Mouse (Mus musculus): ENCODE results near the gene E330034G19Rik. TPM values are rescaled to one million over a fixed set of nuclear protein-coding genes. Genes with fewer than 3 reads are reported as not detected.
A peak's percentile ranks its signal among the peaks of the same experiment; 100 is the strongest.

The E330034G19Rik gene
- polyA plus RNA-seq (2012; rRNA removed), result 0.10 and 0.11 TPM in 2 replicates

DNA sequence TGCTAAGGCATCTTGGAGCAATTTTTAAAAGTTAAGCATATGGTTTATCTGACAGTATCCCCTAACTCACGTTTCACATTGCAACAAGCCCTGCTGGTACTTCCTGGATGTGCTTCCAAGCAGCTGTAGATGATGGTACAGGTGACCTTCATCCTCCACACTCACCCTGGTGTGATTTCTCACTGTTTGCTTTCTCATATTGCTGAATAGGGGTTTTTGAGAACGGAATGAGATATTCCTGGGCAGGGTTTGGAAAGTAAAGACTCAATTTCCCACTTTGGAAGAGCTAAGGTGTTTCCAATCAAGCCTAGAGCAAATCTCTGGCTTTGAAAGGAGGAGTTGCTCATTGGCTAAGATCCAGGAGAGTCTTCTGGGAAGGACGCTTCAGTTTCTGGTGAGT is at the start of gene E330034G19Rik:
Gene E330034G19Rik, plus strand, starts transcription at position 301 of the 400 bp plus-strand sequence.
- Histone ChIP-seq H3K27ac (ENCODE audit: insufficient read depth, low read length) (no peak within 1 kb of the TSS), H3K4me1 (ENCODE audit: control insufficient read depth, insufficient read depth, low read length) (no peaks in the 10 kb centered on the region), H3K4me3 (ENCODE audit: insufficient read depth, low read length) (no peak within 1 kb of the TSS)
- TF ChIP-seq CTCF (IDR thresholded peaks at IDR 0.05; ENCODE audit: extremely low read depth, insufficient read depth, low read length), result no peak
- TF ChIP-seq POLR2A (IDR thresholded peaks at IDR 0.05; ENCODE audit: extremely low read depth, insufficient read depth, low read length), result no peak

DNA sequence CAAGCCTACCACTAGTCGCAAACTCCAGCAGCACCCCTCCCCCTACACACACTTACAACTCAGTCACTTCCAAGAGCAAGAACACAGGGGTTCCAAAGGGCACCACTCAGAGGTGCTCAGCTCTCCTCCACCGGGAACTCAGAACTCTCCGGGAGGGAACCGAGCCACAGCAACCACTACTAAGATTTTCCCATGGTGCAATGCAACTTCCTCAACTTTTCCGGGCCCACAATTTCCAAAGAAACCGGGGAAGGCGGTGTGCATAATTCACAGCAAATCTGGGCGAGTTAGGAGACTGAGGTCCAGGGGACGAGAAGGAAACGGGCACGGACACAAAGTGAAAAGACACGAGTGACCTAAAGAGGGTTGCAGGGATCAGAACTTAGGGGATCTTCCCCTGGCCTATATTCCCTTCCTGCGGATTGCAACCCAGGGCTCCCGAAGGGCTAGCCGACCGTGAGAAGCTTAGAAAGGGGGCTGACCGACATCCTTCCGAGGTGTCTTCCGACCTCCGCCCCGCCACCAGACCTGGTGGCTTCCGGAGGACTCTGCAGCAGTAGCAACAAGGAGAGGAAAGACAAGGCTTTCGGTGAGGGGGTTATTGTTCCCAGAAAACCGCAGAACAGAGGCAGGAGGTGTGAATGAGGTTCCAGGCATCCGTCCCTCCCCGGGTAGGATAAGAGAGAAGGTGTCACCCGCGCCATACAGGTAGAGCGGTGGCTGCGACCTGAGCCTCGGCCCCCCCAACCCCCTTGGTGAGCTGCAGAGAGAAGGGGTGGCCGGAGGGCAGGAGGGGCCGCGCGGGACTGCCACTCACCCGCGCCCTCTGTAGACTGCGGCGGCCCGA is 48.5 kb upstream of the E330034G19Rik start:
- peak overlapping the region; percentile 78 for H3K4me3 ChIP-seq (ENCODE audit: insufficient read depth, low read length)
- no peaks in the 10 kb centered on the region for H3K4me1 ChIP-seq (ENCODE audit: control insufficient read depth, insufficient read depth, low read length)
- H3K27ac ChIP-seq (ENCODE audit: insufficient read depth, low read length), result peak overlapping the region; percentile 53
- TF ChIP-seq CTCF (IDR thresholded peaks at IDR 0.05; ENCODE audit: extremely low read depth, insufficient read depth, low read length) (no peak), POLR2A (IDR thresholded peaks at IDR 0.05; ENCODE audit: extremely low read depth, insufficient read depth, low read length) (no peak)

DNA sequence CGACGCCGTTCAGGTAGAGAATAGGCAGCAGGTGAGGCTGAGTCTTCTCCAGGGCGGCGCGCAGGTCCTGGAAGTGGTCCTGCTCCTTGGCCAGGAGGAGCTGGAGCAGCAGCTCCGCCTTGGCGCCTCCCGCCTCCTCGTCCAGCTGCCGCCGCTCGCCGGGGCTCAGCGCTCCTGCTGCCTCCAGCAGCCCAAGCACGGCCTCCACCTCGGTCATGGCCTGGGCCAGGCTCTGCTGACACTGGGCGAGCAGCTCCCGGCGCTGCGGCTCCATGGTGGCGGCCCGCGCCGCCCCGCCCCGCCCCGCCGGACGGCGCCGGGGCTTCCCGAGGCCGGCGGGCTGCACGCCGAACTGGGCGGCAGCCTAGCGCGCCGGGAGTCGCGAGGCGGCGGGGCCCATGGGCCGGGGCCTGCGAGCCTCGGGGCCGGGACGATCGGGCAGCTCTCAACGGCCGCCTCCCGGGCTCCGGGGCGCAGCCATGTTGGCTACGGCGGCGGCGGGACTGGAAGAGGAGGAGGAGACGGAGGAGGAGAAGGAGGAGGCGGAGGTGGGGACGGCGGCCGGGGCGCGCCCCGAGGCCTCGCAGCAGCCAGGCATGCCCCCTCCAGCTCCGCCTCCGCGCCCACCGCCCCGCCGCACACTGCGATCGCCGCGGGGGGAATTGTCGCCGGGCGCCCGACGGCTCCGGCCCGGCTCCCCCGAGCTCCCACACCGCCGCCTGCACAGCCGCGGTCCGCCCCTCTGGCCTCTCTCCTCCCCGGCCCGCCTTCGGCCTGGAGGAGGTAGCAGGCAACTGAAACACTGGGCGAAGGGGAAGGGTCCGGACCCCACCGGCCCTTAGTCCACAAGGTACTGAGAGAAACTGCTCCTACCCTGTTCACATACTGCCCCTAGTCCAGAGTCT is 47.6 kb upstream of the E330034G19Rik start, which contains the start of gene Dlg5:
Gene Dlg5, minus strand, starts transcription at position 744 of the 905 bp plus-strand sequence.
- 0 out of 2 replicates have a peak, but pooled peaks have one; percentile 20 for TF ChIP-seq POLR2A (IDR thresholded peaks at IDR 0.05; ENCODE audit: extremely low read depth, insufficient read depth, low read length)
- TF ChIP-seq CTCF (IDR thresholded peaks at IDR 0.05; ENCODE audit: extremely low read depth, insufficient read depth, low read length), result no peak

DNA sequence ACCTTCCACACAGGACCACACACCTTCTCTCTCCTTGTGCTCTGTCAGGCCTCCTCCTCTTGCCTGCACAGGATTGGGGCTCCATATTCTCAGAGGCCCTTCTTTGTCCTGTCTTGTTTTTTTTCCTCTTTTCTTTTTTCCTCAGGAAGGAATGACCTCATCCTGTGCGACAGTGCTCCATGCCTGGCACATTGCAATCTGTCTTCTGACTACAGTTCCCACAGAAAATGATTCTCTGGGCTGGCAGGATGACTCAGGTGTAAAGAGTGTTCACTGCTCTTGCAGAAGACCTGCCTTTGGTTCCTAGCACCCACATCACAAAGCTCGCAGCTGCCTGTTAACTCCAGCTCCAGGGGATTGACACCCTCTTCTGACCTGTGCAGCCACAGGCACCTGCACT is 43.1 kb upstream of the E330034G19Rik start:
- TF ChIP-seq CTCF (IDR thresholded peaks at IDR 0.05; ENCODE audit: extremely low read depth, insufficient read depth, low read length) (no peak), POLR2A (IDR thresholded peaks at IDR 0.05; ENCODE audit: extremely low read depth, insufficient read depth, low read length) (no peak)
- H3K27ac ChIP-seq (ENCODE audit: insufficient read depth, low read length), result no peak overlapping the region
- no peak overlapping the region for H3K4me3 ChIP-seq (ENCODE audit: insufficient read depth, low read length)
- H3K4me1 ChIP-seq (ENCODE audit: control insufficient read depth, insufficient read depth, low read length), result no peaks in the 10 kb centered on the region

More for the DNA sequence above, 47.6 kb upstream of the E330034G19Rik start, which contains the start of gene Dlg5:
- Histone ChIP-seq H3K4me1 (ENCODE audit: control insufficient read depth, insufficient read depth, low read length) (no peaks in the 10 kb centered on the region), H3K27ac (ENCODE audit: insufficient read depth, low read length) (peak within 1 kb of the TSS; percentile 53), H3K4me3 (ENCODE audit: insufficient read depth, low read length) (peak within 1 kb of the TSS; percentile 78)

DNA sequence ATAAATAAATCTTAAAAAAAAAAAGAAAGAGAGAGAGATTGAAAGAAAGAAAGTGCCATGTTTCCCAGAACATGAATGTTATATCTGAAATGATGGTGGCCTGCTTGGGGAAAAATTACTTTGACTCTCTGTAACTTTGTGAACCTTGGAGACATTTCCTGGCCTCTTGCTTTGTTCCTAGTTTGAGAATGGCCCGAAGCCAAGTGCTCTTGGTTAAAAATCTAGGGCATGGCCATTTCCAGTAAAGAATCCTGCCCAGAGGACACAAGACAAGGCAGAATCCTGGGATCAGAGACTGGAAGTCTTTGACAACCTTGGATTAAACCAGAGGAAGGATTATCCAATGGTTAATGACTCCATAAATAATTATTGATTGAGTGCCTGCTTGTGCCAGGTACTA is 41.7 kb upstream of the E330034G19Rik start:
- Histone ChIP-seq H3K4me1 (ENCODE audit: control insufficient read depth, insufficient read depth, low read length) (no peaks in the 10 kb centered on the region), H3K27ac (ENCODE audit: insufficient read depth, low read length) (no peak overlapping the region), H3K4me3 (ENCODE audit: insufficient read depth, low read length) (no peak overlapping the region)
- TF ChIP-seq CTCF (IDR thresholded peaks at IDR 0.05; ENCODE audit: extremely low read depth, insufficient read depth, low read length), result no peak
- no peak for TF ChIP-seq POLR2A (IDR thresholded peaks at IDR 0.05; ENCODE audit: extremely low read depth, insufficient read depth, low read length)

DNA sequence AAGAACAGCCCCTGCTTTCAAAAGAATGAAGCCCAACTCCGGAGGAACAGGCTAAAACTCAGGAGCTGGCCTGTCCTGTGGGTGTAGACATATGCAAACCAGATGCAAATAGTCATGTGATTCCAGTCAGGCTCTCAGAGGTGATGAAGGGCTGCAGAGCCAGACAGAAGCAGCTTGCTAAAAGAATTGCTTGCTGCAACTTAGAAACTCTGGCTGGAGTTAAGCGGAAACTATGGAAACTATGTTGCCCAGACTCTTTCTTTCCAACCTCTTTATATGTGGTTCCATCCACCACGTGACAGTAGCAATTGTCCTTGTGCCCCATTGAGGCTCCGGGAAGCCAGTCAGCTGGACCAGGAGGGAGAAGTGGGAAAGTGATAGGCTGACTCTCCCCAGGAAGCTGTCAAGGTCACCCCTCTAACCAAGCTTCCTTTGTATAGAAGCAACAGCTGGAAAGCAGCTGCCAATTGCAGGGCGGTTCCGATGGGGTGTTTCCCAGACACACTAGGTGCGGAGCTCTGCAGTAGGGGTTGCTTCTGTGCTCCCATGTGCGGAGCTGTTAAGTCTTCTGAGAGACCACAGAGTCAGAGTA is 39.3 kb upstream of the E330034G19Rik start:
- no peak overlapping the region for H3K27ac ChIP-seq (ENCODE audit: insufficient read depth, low read length)
- TF ChIP-seq CTCF (IDR thresholded peaks at IDR 0.05; ENCODE audit: extremely low read depth, insufficient read depth, low read length) (no peak), POLR2A (IDR thresholded peaks at IDR 0.05; ENCODE audit: extremely low read depth, insufficient read depth, low read length) (no peak)
- H3K4me3 ChIP-seq (ENCODE audit: insufficient read depth, low read length), result no peak overlapping the region
- H3K4me1 ChIP-seq (ENCODE audit: control insufficient read depth, insufficient read depth, low read length), result no peaks in the 10 kb centered on the region

DNA sequence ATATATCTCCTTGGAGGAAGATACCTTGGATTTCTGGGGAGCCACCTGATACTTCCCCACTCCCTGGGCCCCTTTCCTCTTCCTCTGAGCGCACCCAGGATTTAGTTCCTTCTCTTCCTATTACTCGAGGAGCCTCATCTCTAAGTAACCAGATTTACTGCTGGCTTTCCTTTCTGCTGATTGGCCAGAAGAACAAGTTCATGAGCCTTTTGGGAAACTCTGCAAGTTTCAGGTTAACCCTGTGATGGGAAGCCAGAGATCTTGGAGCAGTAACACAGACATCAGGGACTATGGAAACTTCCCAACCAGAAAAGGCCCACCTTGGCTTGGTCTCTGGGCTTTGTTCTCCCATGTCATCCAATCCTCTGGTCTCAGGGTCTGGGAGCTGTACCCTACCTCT is 37.1 kb upstream of the E330034G19Rik start:
- Histone ChIP-seq H3K4me1 (ENCODE audit: control insufficient read depth, insufficient read depth, low read length) (no peaks in the 10 kb centered on the region), H3K27ac (ENCODE audit: insufficient read depth, low read length) (no peak overlapping the region), H3K4me3 (ENCODE audit: insufficient read depth, low read length) (no peak overlapping the region)
- TF ChIP-seq CTCF (IDR thresholded peaks at IDR 0.05; ENCODE audit: extremely low read depth, insufficient read depth, low read length), result no peak
- no peak for TF ChIP-seq POLR2A (IDR thresholded peaks at IDR 0.05; ENCODE audit: extremely low read depth, insufficient read depth, low read length)

DNA sequence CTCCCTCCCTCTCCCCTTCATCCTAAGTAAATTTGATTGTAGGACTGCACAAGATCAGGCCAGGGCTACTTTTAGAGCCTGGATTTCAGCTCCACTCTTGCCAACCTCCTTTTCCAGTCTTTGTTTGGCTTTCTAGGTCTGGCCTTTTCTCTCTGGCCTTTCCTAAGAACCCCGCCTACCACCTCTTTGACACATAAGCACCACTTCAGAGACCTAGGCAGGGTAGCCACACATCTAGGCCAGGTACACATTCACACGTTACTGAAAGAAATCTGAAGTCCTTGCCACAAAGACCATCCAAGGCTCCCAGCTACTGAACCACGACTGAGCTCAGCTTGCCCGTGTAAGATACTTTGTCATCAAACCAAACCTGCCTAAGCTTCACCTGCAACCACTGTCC is 32.6 kb upstream of the E330034G19Rik start:
- H3K4me1 ChIP-seq (ENCODE audit: control insufficient read depth, insufficient read depth, low read length), result no peaks in the 10 kb centered on the region; the same call in 1 of the 2 replicates
- no peak for TF ChIP-seq CTCF (IDR thresholded peaks at IDR 0.05; ENCODE audit: extremely low read depth, insufficient read depth, low read length)
- no peak for TF ChIP-seq POLR2A (IDR thresholded peaks at IDR 0.05; ENCODE audit: extremely low read depth, insufficient read depth, low read length)
- H3K27ac ChIP-seq (ENCODE audit: insufficient read depth, low read length), result no peak overlapping the region
- H3K4me3 ChIP-seq (ENCODE audit: insufficient read depth, low read length), result no peak overlapping the region

DNA sequence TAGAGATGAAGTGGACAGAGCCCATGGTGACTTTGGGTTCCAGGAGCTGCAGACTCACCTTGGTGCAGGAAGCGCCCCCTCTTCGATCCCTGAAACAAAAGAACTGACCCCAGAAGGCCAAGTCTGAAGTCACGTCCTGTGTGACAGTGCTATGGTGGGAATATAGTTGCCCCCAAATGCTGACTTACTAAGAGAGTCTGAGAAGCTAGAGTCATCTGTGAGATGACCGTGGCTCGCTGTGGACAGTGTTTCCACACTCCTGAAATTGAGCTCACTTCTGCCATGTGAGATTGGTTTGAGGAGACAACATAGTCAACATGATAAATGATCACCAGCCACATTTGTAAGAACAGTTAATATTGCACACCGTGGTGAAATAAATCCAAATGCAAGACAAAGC is 30.6 kb upstream of the E330034G19Rik start:
- Histone ChIP-seq H3K27ac (ENCODE audit: insufficient read depth, low read length) (no peak overlapping the region), H3K4me1 (ENCODE audit: control insufficient read depth, insufficient read depth, low read length) (no peaks in the 10 kb centered on the region; the same call in 1 of the 2 replicates), H3K4me3 (ENCODE audit: insufficient read depth, low read length) (no peak overlapping the region)
- no peak for TF ChIP-seq CTCF (IDR thresholded peaks at IDR 0.05; ENCODE audit: extremely low read depth, insufficient read depth, low read length)
- no peak for TF ChIP-seq POLR2A (IDR thresholded peaks at IDR 0.05; ENCODE audit: extremely low read depth, insufficient read depth, low read length)

All from cortical plate, adult 2 months (tissue).